Mouse (Mus musculus) G1E (cell line): Measurements from ENCODE around the gene Slc9a7.

ENCODE experiments used
- CTCF ChIP-seq: IDR thresholded peaks from 2 replicates; pipeline ENCODE4 v1.5.1; 2012; ENCODE audit warnings: low read depth, low read length, inconsistent platforms, mixed read lengths
- GATA1 ChIP-seq: IDR thresholded peaks from 2 replicates; pipeline ENCODE4 v1.6.1; 2012; ENCODE audit warnings: borderline replicate concordance, low read length, inconsistent platforms, mixed read lengths
- GATA2 ChIP-seq: IDR thresholded peaks from 2 replicates; pipeline ENCODE4 v1.6.1; 2012; ENCODE audit warnings: low read depth, low read length, inconsistent platforms, borderline replicate concordance
- POLR2AphosphoS5 ChIP-seq: IDR thresholded peaks from 2 replicates; pipeline ENCODE4 v1.6.1; 2012; ENCODE audit warnings: low read depth, low read length, inconsistent platforms; ENCODE audit not compliant: insufficient replicate concordance
- TAL1 ChIP-seq: conservative IDR thresholded peaks from 2 replicates; pipeline ENCODE4 v1.6.1; 2012; ENCODE audit warnings: low read depth, low read length, inconsistent platforms, mixed read lengths

DNA sequence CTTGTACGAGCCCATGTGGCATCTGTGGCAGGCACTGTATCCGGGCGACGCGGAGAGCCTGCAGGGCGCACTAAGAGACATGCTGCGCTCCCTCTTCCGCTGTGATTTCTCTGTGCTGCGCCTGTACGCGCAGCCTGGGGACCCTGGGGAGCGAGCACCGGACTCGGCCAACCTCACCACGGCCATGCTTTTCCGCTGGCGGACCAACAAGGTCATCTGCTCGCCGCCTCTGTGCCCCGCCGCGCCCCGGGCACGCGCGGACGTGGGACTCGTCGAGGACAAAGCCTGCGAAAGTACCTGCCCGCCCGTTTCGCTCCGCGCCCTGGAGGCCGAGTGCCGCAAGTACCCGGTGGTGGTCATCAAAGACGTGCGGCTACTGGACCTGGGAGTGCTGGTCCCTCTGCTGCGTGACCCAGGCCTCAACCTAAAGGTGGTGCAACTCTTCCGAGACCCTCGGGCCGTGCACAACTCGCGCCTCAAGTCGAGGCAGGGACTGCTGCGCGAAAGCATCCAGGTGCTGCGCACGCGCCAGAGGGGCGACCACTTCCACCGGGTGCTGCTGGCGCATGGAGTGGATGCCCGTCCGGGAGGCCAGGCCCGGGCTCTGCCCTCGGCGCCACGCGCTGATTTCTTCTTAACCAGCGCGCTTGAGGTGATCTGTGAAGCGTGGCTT is 231.4 kb downstream of the Slc9a7 start:
- TF ChIP-seq CTCF (no peak), GATA2 (no peak), POLR2AphosphoS5 (no peak), GATA1 (no peak), TAL1 (no peak)
